Mouse (Mus musculus) macrophage (primary cell): ENCODE data around the gene Mycl. TPM values are rescaled to one million over a fixed set of nuclear protein-coding genes. Genes with fewer than 3 reads are reported as not detected.

Source experiments
- H3K27ac ChIP-seq: fragments of 350-480 bp; formaldehyde crosslinking; 2 replicates; pipeline ENCODE4 v1.9.0; 2021
- H3K36me3 ChIP-seq: fragments of 350-480 bp; formaldehyde crosslinking; 2 replicates; pipeline ENCODE4 v1.9.0; 2021; ENCODE audit errors: inconsistent target
- H3K4me3 ChIP-seq: fragments of 350-480 bp; formaldehyde crosslinking; 2 replicates; pipeline ENCODE4 v1.9.0; 2021; ENCODE audit errors: inconsistent target
- H3K79me2 ChIP-seq: fragments of 350-480 bp; formaldehyde crosslinking; 2 replicates; pipeline ENCODE4 v1.9.0; 2021; ENCODE audit errors: inconsistent target
- WGBS: methylation state at CpG from one replicate; pipeline ENCODE4 v1.1.7; 2026; ENCODE audit warnings: inconsistent platforms; ENCODE audit not compliant: missing documents; 5-methylcytosine and 5-hydroxymethylcytosine counted together
- polyA plus RNA-seq: library from polyadenylated mRNA; stranded (reverse); fragments of 250-400 nt; gene quantifications from 3 replicates; pipeline ENCODE4 v1.2.4, GENCODE M21; 2018; ENCODE audit warnings: inconsistent platforms
- total RNA-seq, 78 experiments: library from RNA; depleted of rRNA; stranded (reverse); fragments of 250-400 nt; gene quantifications; 1 replicate in 9 of 78; 2 replicates in 24 of 78; 3 replicates in 43 of 78; 4 replicates in 2 of 78; pipeline ENCODE4 v1.2.4; 2018; ENCODE audit warnings: inconsistent platforms in 56 of 78

The Mycl gene
- 1 to 10 TPM in 1 of 26 experiments, under 1 TPM in 8, not detected in 17; 0.18 to 1.0 (median 0.74) TPM for total RNA-seq (2018; cell fraction: chromatin; rRNA removed)
- total RNA-seq (2018; cell fraction: cytosol; rRNA removed), result 1 to 10 TPM in 1 of 26 experiments, under 1 TPM in 24, not detected in 1; 0.09 to 1.8 (median 0.22) TPM
- 1 to 10 TPM in 4 of 26 experiments, under 1 TPM in 13, not detected in 9; 0.13 to 2.6 (median 0.54) TPM for total RNA-seq (2018; cell fraction: nucleus; rRNA removed)
- polyA plus RNA-seq, result 0.07 to 0.16 TPM (median 0.09 TPM) in 3 replicates

DNA sequence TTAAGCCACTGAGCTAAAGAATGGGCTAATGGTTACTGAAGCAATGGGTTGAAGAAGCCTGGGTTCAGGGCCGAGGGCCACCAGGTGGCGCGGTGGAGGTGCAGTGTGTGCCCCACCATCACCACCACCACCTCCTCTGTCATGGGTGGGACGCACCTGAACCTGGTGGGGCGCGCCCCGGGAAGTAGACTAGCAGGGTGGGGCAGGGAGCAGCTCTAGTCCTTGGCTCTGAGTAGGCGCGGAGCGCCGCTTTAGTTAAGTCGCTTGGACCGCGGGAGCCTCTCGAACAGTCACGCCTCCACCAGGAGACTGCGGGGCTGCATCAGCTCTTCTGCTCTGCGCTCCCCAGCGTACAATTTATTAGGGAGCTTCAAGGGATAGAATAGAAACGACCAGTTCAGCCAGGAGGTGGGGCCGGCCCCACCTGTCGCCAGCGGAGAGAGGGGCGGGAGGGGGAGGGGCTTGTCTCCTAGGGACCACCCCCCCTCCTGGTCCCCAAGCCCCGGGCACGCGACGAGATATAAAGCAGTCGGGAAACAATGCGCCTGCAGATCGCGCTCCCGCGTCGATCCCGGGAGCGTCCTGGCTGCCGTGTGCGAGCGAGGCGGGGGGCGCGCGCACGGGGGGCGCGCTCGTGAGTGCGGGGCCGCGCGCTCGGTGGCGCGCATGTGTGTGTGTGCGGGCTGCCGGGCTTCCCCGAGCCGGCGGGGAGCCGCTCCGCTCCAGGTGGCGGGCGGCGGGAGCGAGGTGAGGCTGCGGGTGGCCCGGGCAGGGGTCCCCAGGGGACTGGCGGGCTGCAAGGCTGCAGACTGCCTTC lies at the start of gene Mycl:
Gene Mycl, plus strand, starts transcription at position 249 of the 817 bp plus-strand sequence.
- peak within 1 kb of the TSS; percentile 14; the same call in 1 of the 2 replicates for H3K4me3 ChIP-seq
- no peaks in the 10 kb centered on the region for H3K36me3 ChIP-seq
- no peak within 1 kb of the TSS for H3K27ac ChIP-seq
- under 1% methylated on average over 66 of the region's 69 CpGs for WGBS
- no peaks in the 10 kb centered on the region for H3K79me2 ChIP-seq

DNA sequence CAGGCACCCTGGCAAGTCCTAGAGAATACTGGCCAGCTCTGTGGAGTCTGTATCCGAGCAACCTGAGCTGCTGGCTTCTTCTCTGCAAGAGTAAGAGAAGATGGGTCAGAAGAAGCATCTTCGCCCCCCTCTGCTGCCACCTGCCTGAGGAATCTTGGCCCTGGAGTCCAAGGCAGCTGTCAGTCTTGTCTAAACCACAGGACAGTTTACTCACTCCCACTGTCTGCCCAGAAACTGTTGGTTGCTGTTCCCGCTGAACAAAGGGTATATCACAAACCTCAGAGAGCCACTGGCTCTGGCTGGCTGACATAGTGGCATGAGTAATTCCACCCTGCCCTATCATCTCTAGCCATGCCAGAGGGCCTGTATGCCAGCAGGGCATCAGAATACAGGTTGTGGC lies 48.2 kb upstream of the Mycl start:
- no peaks in the 10 kb centered on the region for H3K79me2 ChIP-seq
- WGBS, result 72% methylated on average over 3 of the region's 3 CpGs
- H3K27ac ChIP-seq, result no peak overlapping the region
- no peaks in the 10 kb centered on the region for H3K36me3 ChIP-seq
- no peak overlapping the region for H3K4me3 ChIP-seq

DNA sequence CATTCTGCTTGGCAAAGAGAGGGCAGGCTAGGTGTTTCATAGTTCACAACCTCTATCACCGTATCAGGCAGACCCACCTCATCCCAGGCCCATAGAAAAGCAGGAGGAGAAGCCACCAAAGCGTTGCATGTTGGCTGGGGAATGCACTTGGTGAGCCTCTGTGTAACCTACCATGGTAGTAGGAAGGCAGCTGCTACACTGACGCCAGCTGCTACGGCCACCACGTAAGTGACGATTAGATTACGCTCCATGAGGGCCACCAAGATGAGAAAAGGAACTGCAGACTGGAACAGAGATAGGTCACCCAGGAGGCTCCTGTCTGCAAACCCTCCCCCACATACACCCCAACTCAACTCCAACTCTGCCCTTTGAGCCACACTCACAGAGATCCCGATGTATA lies 46.4 kb upstream of the Mycl start:
- Histone ChIP-seq H3K4me3 (no peak overlapping the region), H3K79me2 (no peaks in the 10 kb centered on the region), H3K36me3 (no peaks in the 10 kb centered on the region), H3K27ac (no peak overlapping the region)
- 85% methylated on average over 8 of the region's 8 CpGs for WGBS

DNA sequence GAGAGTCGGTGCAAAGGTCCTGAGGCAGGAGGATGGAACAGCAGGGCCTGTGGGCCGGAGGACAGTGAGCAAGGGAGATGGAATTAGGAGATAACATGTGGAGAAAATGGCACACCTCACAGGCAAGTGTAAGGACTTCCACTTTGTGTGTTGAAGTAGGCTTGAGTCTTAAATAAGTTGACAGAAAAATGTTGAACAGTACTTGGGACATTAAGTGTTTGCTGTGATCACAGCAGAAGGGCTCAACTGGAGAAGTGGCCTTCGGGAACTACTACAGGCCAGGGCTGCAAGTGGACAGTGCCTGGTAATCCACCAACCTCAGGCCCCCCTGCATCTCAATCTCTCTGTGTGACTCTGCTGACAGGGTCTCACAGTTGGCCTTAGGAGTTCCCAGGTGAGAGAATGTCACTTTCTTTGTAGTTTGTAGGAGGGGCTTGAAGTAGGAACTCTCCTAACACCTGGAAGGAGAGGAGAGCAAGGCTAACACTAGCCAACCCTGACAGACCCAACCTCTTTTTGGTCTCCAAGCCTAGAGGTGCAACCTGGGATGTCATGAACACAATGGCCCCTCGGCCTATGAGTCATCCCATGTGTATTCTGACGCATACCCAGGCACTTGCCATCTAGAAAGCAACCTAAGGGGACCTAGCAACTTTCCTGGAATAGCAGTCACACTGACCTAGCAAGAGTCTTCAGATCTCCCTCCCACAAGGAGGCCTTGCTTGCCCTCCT lies 40.6 kb upstream of the Mycl start:
- no peaks in the 10 kb centered on the region for H3K36me3 ChIP-seq
- no peaks in the 10 kb centered on the region for H3K79me2 ChIP-seq
- H3K4me3 ChIP-seq, result no peak overlapping the region
- WGBS, result 71% methylated on average over 5 of the region's 5 CpGs
- H3K27ac ChIP-seq, result peak overlapping the region; percentile 58

DNA sequence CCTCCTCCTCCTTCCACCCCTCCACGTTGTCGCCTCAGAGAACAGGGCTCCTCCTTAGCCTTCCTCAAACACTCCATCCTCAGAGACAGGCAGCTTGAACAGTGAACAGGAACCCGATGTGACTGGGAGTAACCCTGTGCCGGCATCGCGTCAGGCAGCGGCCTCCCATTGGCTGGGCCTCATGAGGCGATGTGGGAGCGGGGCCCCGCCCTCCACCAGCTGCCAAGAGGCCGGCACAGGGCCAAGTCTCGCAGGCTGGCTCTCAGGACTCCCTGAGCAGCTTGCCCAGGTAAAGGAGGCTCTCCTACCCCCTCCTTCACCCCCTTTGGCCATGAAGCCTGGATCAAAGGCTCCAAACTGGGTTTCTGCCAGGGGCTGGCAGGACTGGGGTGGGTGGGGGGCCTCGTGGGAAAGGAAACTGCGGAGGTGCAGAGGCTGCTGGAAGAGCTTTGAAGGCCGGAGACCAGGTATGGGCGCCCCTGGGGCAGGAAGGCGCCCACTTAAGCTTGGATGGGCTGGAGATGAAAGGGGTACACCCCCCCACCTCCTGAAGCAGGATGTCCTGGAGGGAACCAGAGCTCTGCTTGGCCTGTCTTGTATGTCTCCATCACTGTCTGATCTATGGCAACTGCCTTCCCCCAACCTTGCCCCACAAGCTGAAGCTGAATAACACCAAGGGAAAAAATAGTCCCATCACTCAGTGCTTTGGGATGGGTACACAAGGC lies 39.9 kb upstream of the Mycl start:
- Histone ChIP-seq H3K79me2 (no peaks in the 10 kb centered on the region), H3K36me3 (no peaks in the 10 kb centered on the region), H3K4me3 (no peak overlapping the region), H3K27ac (peak overlapping the region; percentile 58)
- WGBS, result 16% methylated on average over 17 of the region's 17 CpGs

DNA sequence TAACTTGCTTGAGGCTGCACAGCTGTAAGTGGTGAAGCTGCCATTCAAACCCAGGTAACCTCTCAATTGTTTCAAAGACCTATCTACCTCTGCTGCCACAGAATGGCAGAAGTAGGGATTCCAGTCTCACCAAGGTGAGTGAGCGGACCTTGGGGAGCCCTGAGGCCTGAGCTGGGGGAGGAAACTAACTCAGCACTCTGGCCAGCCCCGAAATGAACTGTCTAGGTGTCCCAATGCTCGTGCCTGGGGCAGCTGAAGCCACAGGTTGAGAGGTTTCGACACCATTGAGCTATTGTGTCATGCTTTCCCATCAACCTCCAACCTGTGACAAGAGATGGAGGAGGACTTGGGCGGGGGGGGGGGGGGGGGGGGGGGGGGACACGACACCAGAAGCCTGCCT lies 39.2 kb upstream of the Mycl start:
- Histone ChIP-seq H3K36me3 (no peaks in the 10 kb centered on the region), H3K4me3 (no peak overlapping the region), H3K27ac (no peak overlapping the region), H3K79me2 (no peaks in the 10 kb centered on the region)
- WGBS, result 90% methylated on average over 2 of the region's 6 CpGs

DNA sequence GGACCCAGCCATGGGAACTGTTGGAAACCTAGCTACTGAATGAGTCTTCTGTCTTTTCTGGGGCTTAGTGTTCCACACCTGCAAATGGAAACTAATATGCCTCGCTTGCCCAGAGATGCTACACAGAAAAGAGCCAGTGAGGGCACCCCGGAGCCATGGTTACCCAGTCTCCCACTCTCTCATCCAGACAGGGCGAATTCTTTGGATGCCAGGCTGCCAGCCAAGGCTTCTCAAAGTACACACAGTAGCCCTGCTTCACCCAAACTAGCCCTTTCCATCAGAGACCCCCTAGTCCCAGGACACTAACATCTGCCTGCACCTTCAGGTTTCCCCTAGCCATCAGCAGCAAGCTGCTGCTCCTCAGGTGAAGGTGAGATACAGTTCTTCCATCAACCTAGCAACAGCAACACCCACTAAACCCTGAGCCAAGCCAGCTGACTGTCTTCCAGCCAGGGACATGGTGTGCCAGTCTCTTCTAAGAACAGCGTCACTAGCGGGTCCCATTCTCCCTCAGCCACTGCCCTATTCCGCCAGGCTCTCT lies 36.9 kb upstream of the Mycl start:
- 94% methylated on average over 6 of the region's 6 CpGs for WGBS
- no peak overlapping the region for H3K27ac ChIP-seq
- no peaks in the 10 kb centered on the region for H3K36me3 ChIP-seq
- H3K4me3 ChIP-seq, result no peak overlapping the region
- H3K79me2 ChIP-seq, result no peaks in the 10 kb centered on the region

DNA sequence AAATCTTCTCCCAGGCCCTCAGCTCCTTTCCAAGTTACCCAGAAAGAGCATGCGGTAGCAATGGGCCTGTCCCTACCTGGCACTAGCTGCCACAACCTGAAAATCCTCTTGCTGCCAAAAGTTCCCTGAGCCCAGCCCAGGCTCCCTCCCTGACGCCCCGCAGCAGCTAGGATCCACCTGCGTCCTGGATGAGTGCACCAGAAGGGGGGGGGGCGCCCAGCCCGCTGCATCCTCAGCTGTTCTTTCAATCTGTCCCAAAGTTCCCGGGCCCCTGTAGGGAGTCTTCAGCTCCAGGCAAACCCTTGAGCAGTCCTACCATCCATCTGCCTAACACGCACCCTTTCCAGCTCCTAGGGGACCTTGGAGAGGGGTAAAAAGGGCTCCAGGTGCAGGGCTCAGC lies 35.6 kb upstream of the Mycl start:
- no peaks in the 10 kb centered on the region for H3K79me2 ChIP-seq
- 53% methylated on average over 8 of the region's 8 CpGs for WGBS
- no peak overlapping the region for H3K27ac ChIP-seq
- H3K36me3 ChIP-seq, result no peaks in the 10 kb centered on the region
- H3K4me3 ChIP-seq, result no peak overlapping the region

DNA sequence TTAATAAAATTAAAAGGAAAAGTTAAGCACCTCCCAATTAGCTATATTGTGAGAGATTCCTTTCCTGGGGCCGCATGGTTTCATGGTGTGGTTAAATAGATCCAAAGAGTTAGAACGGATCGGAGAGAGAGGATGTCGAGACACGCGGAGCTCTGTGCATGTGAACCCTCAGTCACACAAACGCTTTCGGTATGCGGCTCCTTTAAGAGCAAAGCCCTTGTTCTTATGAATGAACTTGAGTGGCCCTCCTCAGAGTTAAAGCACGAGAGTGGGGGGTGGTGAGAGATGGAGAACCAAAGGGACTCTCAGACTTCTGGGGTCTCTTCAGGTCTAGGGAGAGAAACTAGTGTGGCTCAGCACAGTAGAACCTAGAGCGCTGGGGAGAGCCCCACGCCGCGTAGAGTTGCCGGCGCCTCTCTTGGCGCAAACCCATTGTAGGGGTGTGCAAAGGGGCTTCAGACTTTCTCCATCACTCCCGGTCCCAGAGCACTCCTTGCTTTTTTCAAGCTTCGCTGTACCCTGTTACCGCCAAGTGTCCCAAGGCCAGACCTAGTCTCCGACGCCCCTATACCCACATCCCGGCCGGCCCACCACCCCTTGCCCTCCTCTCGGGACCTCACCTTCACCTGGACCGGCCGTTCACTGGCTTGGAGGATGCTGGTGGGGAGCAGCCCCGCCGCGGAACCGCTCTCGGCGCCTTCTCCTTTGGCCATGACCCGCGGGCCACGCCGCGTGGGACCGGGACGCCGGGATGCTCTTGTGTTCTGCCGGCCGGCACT lies 34.9 kb upstream of the Mycl start:
- H3K79me2 ChIP-seq, result no peaks in the 10 kb centered on the region
- WGBS, result 4% methylated on average over 42 of the region's 43 CpGs
- peak overlapping the region; percentile 16; the same call in 1 of the 2 replicates for H3K4me3 ChIP-seq
- no peaks in the 10 kb centered on the region for H3K36me3 ChIP-seq
- H3K27ac ChIP-seq, result no peak overlapping the region

DNA sequence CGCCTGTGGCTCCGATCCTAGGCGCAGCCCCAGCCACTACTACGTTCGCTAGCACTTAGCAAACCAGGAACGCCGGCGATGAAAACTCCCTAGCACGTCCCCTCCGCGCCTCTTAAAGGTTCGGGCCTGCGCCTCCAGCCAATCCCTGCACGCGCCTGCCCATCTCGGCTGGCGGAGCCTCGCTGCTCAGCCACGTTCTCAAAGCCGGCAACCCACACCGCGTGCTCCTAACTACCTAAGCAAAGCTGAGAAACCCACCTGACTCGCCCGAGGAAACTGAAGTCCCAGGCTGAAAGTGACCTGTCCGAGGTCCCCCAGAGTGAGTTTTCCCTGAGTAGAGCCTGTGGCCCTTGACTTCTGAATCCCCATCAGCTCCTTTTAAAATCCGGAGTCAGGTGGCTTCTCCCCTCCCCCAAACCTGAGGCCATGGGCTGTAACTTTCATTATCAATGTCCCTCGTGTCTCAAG lies 34.3 kb upstream of the Mycl start, which contains the start of gene Mfsd2a:
Gene Mfsd2a, minus strand, starts transcription at position 89 of the 468 bp plus-strand sequence.
- H3K4me3 ChIP-seq, result peak within 1 kb of the TSS; percentile 16; the same call in 1 of the 2 replicates
- no peaks in the 10 kb centered on the region for H3K36me3 ChIP-seq
- 4% methylated on average over 27 of the region's 27 CpGs for WGBS
- no peak within 1 kb of the TSS for H3K27ac ChIP-seq
- no peaks in the 10 kb centered on the region for H3K79me2 ChIP-seq

DNA sequence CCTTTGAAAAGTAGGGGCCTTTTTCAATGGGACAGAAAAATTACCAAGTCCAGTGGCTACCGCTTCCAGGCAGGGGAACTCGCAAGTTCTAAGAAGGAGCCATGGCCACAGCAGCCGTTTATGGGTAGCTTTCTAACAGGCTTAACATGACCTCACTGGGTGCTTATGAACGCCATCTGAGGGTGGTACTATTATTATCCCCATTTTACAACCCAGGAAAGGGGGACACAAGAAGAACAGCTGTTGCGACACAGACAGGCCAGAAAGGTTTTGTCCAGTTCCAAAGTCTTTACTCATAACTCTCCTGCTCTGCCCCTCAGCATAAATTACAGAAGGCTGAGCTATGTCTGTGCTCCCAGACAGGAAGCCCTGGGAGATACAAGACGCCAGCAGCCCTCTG lies 33.9 kb upstream of the Mycl start:
- no peaks in the 10 kb centered on the region for H3K36me3 ChIP-seq
- H3K4me3 ChIP-seq, result no peak overlapping the region
- H3K79me2 ChIP-seq, result no peaks in the 10 kb centered on the region
- 68% methylated on average over 6 of the region's 6 CpGs for WGBS
- no peak overlapping the region for H3K27ac ChIP-seq

DNA sequence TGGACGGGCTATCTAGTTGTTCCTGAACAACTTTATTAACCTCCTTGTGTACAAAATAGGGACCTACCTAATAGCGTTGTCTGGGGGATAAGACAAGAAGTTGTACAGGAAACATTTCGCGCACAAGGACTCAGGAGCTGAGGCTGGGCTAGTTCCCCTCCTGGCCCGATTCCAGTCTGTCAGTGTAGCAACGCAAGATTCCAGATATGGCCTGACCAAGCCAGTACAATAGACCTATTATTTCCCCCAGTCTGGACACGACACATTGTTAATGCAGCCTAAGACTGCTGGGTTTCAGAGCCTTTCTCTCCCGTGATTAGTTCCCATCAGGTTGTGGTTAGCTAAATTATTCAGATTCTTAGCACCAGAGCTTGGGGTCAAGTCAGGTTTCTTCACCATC lies 32.7 kb upstream of the Mycl start:
- Histone ChIP-seq H3K79me2 (no peaks in the 10 kb centered on the region), H3K4me3 (no peak overlapping the region), H3K27ac (no peak overlapping the region), H3K36me3 (no peaks in the 10 kb centered on the region)
- WGBS, result 57% methylated on average over 8 of the region's 8 CpGs

DNA sequence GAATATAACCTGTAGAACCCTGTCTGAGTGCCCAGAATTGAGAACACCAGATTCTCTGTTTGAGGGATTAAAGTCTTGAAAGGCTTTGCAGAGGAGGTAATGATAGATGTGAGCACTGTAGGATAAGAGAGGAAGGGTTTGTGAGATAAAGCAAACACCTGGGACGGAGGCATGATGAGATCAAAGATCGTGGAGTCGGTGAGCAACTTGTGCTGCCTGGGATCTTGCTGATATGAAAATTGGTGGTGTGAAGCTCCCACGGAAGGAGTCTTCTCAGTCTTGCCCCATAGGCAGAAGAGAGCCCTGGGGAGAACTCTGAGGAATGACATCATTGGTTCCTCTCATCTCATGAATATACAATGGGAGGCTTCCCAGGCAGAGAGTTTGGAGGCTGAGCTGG lies 27.3 kb upstream of the Mycl start:
- Histone ChIP-seq H3K36me3 (no peaks in the 10 kb centered on the region), H3K79me2 (no peaks in the 10 kb centered on the region), H3K27ac (no peak overlapping the region), H3K4me3 (no peak overlapping the region)
- WGBS, result 95% methylated on average over 4 of the region's 4 CpGs
